Mouse (Mus musculus) ES-Bruce4 (cell line): ENCODE measurements at regions not wholly inside any gene's neighbourhood (a gene's known extent, or its start where the extent isn't known, plus 50 kb on each side); places are given as distances from the start of the nearest gene placed in this dataset.
"Not testable (repeated sequence)": the region's sequence is repeated elsewhere in the genome, so short reads cannot be mapped to it uniquely, and the experiment has no call there.

Experiments used
- H3K27ac ChIP-seq: 2 replicates; pipeline ENCODE4 v1.5.1; 2012; ENCODE audit warnings: low read length, inconsistent platforms; ENCODE audit not compliant: insufficient read depth
- H3K27me3 ChIP-seq: 2 replicates; pipeline ENCODE4 v1.6.1; 2012; ENCODE audit warnings: mild to moderate bottlenecking, low read length, inconsistent platforms; ENCODE audit not compliant: control insufficient read depth, poor library complexity, insufficient read depth, severe bottlenecking
- H3K36me3 ChIP-seq: 2 replicates; pipeline ENCODE4 v1.6.1; 2012; ENCODE audit warnings: inconsistent platforms, mild to moderate bottlenecking, low read length, moderate library complexity; ENCODE audit not compliant: control insufficient read depth, poor library complexity, insufficient read depth, severe bottlenecking
- H3K4me1 ChIP-seq: one replicate; pipeline ENCODE4 v1.8.1; 2011; ENCODE audit warnings: low read length; ENCODE audit not compliant: control insufficient read depth, insufficient read depth
- H3K4me3 ChIP-seq: 2 replicates; pipeline ENCODE4 v1.5.1; 2011; ENCODE audit warnings: low read depth, mild to moderate bottlenecking, low read length
- H3K9ac ChIP-seq: 2 replicates; pipeline ENCODE4 v1.6.1; 2012; ENCODE audit warnings: low read depth, mild to moderate bottlenecking, inconsistent platforms; ENCODE audit not compliant: poor library complexity, severe bottlenecking
- H3K9me3 ChIP-seq: replicated peaks from 2 replicates; pipeline ENCODE4 v1.6.1; 2012; ENCODE audit warnings: mild to moderate bottlenecking, low read length, inconsistent platforms; ENCODE audit not compliant: control insufficient read depth, poor library complexity, insufficient read depth, severe bottlenecking
- CTCF ChIP-seq: IDR thresholded peaks from one replicate; pipeline ENCODE4 v1.8.1; 2011; ENCODE audit warnings: low read depth, low read length
- EP300 ChIP-seq: IDR thresholded peaks from 2 replicates; pipeline ENCODE4 v1.6.1; 2011; ENCODE audit warnings: low read depth, low read length; ENCODE audit not compliant: insufficient read depth
- POLR2A ChIP-seq: IDR thresholded peaks from one replicate; pipeline ENCODE4 v1.8.1; 2011; ENCODE audit warnings: low read length; ENCODE audit not compliant: insufficient read depth

GRCm38 (mm10) chr2:179158881-179159280 is 283.4 kb upstream of the Cdh4 start:
- Histone ChIP-seq H3K9me3 (no peaks in the 10 kb centered on the region), H3K27ac (no peak overlapping the region), H3K36me3 (no peaks in the 10 kb centered on the region), H3K27me3 (no peaks in the 10 kb centered on the region), H3K9ac (no peak overlapping the region), H3K4me3 (no peak overlapping the region), H3K4me1 (no peaks in the 10 kb centered on the region)
- TF ChIP-seq CTCF = no peak
- TF ChIP-seq POLR2A = no peak
- no peak for TF ChIP-seq EP300

GRCm38 (mm10) chr2:179163116-179163515 is 279.1 kb upstream of the Cdh4 start:
- Histone ChIP-seq H3K27ac (no peak overlapping the region), H3K4me3 (no peak overlapping the region), H3K9me3 (0 out of 2 replicates have a peak, but pooled peaks cover 4% of the 10 kb centered on the region), H3K4me1 (no peaks in the 10 kb centered on the region), H3K36me3 (no peaks in the 10 kb centered on the region), H3K27me3 (no peaks in the 10 kb centered on the region), H3K9ac (no peak overlapping the region)
- TF ChIP-seq CTCF (no peak), EP300 (no peak), POLR2A (no peak)

GRCm38 (mm10) chr2:179170157-179170556 is 272.1 kb upstream of the Cdh4 start:
- H3K27me3 ChIP-seq = no peaks in the 10 kb centered on the region
- no peak overlapping the region for H3K27ac ChIP-seq
- H3K9ac ChIP-seq = no peak overlapping the region
- H3K36me3 ChIP-seq = no peaks in the 10 kb centered on the region
- H3K4me1 ChIP-seq = no peaks in the 10 kb centered on the region
- H3K9me3 ChIP-seq = 0 out of 2 replicates have a peak, but pooled peaks cover 4% of the 10 kb centered on the region
- no peak for TF ChIP-seq CTCF
- no peak for TF ChIP-seq POLR2A
- no peak for TF ChIP-seq EP300
- no peak overlapping the region for H3K4me3 ChIP-seq

GRCm38 (mm10) chr2:179170608-179171007 is 271.6 kb upstream of the Cdh4 start:
- no peak for TF ChIP-seq EP300
- TF ChIP-seq POLR2A = no peak
- TF ChIP-seq CTCF = no peak
- H3K9ac ChIP-seq = no peak overlapping the region
- H3K4me1 ChIP-seq = no peaks in the 10 kb centered on the region
- H3K4me3 ChIP-seq = no peak overlapping the region
- H3K27me3 ChIP-seq = no peaks in the 10 kb centered on the region
- no peaks in the 10 kb centered on the region for H3K36me3 ChIP-seq
- no peak overlapping the region for H3K27ac ChIP-seq
- H3K9me3 ChIP-seq = 0 out of 2 replicates have a peak, but pooled peaks cover 3% of the 10 kb centered on the region

- H3K36me3 ChIP-seq, H3K4me3 ChIP-seq, H3K9me3 ChIP-seq, H3K4me1 ChIP-seq, H3K27ac ChIP-seq, H3K27me3 ChIP-seq, H3K9ac ChIP-seq: not testable (repeated sequence)
Observed at GRCm38 (mm10) chr2:179176835-179177530, 265.2 kb upstream of the Cdh4 start.

GRCm38 (mm10) chr2:179181366-179181765 is 260.9 kb upstream of the Cdh4 start:
- no peak overlapping the region for H3K9ac ChIP-seq
- TF ChIP-seq POLR2A (no peak), CTCF (no peak), EP300 (no peak)
- H3K27ac ChIP-seq = no peak overlapping the region
- no peaks in the 10 kb centered on the region for H3K27me3 ChIP-seq
- no peaks in the 10 kb centered on the region for H3K4me1 ChIP-seq
- no peaks in the 10 kb centered on the region for H3K36me3 ChIP-seq
- no peak overlapping the region for H3K4me3 ChIP-seq
- no peaks in the 10 kb centered on the region for H3K9me3 ChIP-seq
